Mouse (Mus musculus) right cerebral cortex, postnatal 4 days (tissue): ENCODE measurements around the gene Rilpl1.

Source experiments
- DNase-seq: peaks from one replicate; pipeline ENCODE4 v3.0.0-alpha.2; 2022

The Rilpl1 gene

DNA sequence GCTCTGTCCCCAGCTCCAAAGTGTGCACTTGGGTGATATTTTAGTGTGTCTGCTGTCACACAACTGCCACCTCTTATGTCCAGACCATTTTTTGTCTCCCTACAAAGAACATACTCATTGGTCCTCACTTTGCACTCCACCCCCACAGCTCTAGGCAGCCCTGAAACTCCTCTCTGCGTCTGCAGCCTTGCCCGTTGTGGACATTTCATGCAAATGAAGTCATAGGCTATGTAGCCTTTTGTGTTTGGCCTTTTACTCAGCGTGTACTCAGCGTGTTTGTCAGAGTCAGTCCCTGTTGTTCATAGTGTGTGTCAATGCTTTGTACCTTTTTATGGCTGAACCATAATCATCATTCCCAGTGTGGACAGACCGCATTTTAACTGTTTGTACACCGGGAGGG, 81.7 kb downstream of the Rilpl1 start:
- no peak for DNase-seq

DNA sequence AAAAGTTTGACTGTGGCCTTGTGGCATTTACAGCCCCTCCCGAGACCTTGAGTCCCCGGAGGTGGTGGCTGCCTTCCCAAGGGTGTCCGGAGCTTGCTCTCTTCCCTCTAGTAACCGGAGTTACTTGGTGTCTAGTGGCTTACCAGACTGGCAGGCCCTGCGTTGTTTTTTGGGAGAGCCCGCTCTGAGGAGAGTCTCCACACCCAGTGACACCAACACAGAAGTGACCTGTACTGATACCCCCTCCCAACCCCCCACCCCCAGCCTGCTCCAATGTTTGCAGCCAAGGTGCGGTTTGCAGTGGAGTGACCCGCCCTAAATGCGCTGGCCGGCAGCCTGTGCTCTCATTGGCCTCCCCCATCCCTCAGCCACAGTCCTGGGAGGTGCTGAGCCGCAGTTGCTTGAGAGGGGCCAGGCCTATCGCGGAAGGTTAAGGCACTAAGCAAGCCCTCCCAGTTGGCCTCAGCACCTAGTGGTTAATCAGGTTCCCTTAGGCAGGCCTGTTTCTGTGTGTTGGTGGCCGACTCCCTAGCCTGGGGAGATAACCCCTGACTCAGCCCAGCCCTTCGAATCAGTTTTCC, 84.8 kb downstream of the Rilpl1 start:
- DNase-seq, result no peak

DNA sequence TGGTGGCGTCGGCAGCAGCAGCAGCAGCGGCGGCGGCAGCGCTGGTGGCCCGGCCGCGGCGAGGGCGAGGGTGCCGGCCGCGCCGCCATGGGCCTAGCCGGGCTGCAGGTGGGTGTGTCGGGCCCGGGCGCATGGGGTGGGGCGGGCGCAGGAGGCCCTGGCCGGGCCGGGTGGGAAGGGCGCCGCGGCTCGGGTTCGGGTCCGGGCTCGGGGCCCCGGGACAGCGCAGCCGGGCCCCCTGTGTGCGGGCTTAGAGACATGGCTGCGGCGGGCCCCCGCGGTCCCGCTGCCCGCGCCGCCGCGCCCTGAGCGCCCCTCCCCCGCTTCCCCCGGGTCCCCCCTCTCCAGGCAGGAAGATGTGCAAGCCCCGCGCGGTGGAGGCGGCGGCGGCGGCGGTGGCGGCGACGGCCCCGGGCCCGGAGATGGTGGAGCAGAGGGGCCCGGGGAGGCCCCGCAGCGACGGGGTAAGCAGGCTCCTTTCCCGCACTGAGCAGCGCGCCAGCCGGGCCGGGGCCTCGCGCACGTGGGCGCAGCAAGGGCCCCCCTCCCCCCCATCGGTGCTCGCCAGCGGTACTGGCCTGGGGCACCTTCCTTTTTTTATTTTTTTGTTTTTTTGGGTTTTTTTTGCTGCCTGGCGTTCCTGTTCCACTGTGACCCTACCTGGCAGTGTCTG, 85.4 kb downstream of the Rilpl1 start:
- DNase-seq, result peak; percentile 62

DNA sequence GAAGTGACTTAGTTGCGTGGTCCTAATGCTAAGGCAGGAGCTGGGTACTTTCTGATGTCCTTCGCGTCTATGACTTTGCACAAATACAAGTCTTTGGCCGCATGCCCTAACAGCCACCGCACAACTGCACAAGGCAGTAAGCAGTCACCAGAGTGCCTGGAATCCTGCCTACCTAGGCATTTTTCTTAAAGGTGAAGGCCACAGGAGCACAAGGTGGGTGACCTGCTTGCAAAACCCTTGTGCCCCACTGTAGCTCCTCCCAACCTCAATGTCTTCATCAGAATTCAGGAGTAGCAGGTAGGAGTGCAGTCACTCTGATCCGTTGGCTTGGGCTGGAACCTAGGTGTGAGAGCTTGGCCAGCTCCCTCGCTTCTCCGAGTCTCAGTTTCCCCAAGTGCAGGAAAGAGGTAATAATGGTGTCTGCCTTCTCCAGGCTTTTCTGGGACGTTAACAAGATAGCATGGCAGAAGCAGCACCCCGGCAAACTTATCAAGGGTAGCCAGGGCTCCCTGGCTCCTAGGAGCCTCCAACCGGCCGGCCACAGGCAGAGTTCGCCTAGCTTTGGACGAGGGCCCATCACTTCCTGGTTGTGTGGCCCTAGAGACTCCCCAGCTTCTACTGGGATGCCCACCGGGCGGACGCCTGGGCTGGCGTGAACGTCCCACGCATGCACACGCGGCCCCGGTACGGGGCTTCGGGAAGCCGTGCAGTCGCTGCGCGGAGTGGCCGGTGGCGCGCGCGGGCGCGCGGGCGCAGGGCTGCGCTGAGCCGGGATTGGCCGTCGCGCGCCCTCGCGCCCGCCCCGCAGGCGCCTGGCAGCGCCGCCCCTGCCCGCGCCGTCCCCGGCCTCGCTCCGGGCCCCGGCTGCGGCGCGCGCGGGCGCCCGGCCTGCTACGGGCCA, 86.3 kb downstream of the Rilpl1 start:
- peak; percentile 79 for DNase-seq

DNA sequence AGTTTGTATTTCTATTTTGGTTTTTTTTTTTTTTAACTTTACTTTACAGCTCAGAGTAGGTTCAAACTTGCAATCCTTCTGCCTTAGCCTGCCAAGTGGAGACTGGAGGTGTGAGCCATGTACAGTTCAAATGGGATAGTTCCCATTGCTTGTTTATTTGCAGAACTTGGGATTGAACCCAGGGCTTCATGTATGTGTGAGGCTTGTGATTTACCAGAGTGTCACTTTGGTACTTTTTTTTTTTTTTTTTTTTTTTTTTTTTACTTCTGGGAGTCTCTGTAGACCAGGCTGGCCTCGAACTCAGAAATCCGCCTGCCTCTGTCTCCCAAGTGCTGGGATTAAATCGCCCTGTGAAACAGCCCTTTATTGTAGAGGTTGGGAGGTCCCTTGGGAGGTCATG, 87.0 kb downstream of the Rilpl1 start:
- DNase-seq, result no peak
